Mouse (Mus musculus) heart, postnatal 0 days (tissue): ENCODE data around the gene Nkx2-3. TPM values are rescaled to one million over a fixed set of nuclear protein-coding genes. Genes with fewer than 3 reads are reported as not detected.

Experiments used
- ATAC-seq: fragments of 200-750 bp; cut with Nextera tagmentation; 2 replicates; pipeline ENCODE4 v1.8.0; 2017; ENCODE audit warnings: low read depth, moderate number of reproducible peaks, moderate library complexity; ENCODE audit not compliant: insufficient read depth
- DNase-seq: peaks from one replicate; pipeline ENCODE4 v3.0.0-alpha.2; 2016; ENCODE audit warnings: low spot score
- H3K27ac ChIP-seq: fragments of 300-500 bp; sonication (generic); 2 replicates; pipeline ENCODE4 v1.5.1; 2014; ENCODE audit warnings: low read depth, mild to moderate bottlenecking
- H3K27me3 ChIP-seq: fragments of 300-500 bp; sonication (generic); 2 replicates; pipeline ENCODE4 v1.6.1; 2014; ENCODE audit warnings: low read length, mixed read lengths; ENCODE audit not compliant: control insufficient read depth, insufficient read depth
- H3K36me3 ChIP-seq: fragments of 300-500 bp; sonication (generic); replicated peaks from 2 replicates; pipeline ENCODE4 v1.6.1; 2014; ENCODE audit warnings: low read length, mixed read lengths; ENCODE audit not compliant: control insufficient read depth, insufficient read depth
- H3K4me1 ChIP-seq: fragments of 300-500 bp; sonication (generic); 2 replicates; pipeline ENCODE4 v1.6.1; 2014; ENCODE audit warnings: antibody characterized with exemption; ENCODE audit not compliant: control insufficient read depth, insufficient read depth
- H3K4me2 ChIP-seq: fragments of 300-500 bp; sonication (generic); 2 replicates; pipeline ENCODE4 v1.6.1; 2014; ENCODE audit warnings: low read depth, mild to moderate bottlenecking, low read length, moderate library complexity
- H3K4me3 ChIP-seq: fragments of 300-500 bp; sonication (generic); 2 replicates; pipeline ENCODE4 v1.5.1; 2014; ENCODE audit warnings: low read depth, low read length
- H3K9ac ChIP-seq: fragments of 300-500 bp; sonication (generic); replicated peaks from 2 replicates; pipeline ENCODE4 v1.6.1; 2014; ENCODE audit warnings: low read depth, low read length, mixed read lengths
- H3K9me3 ChIP-seq: fragments of 300-500 bp; sonication (generic); replicated peaks from 2 replicates; pipeline ENCODE4 v1.6.1; 2016; ENCODE audit warnings: low read length; ENCODE audit not compliant: control insufficient read depth
- CTCF ChIP-seq: IDR thresholded peaks from 2 replicates; pipeline ENCODE4 v1.5.1; 2016; ENCODE audit warnings: antibody characterized with exemption, control low read depth, low read depth
- EP300 ChIP-seq: IDR thresholded peaks from 2 replicates; pipeline ENCODE4 v1.6.1; 2016; ENCODE audit warnings: antibody characterized with exemption, low read depth
- WGBS: fragments of 180-500 bp; shearing (Covaris S2); extraction: QIAGEN DNeasy Blood & Tissue Kit; methylation state at CpG from one replicate; pipeline ENCODE4 v1.1.7; 2014; 5-methylcytosine and 5-hydroxymethylcytosine counted together
- polyA plus RNA-seq: library from polyadenylated mRNA; unstranded; fragments of >200 nt; fragmentation: Nextera tagmentation; extraction: Ambion mirVana; gene quantifications from 2 replicates; pipeline ENCODE4 v1.2.1, GENCODE M21; 2015
- total RNA-seq: library from RNA; depleted of rRNA; stranded (reverse); fragments of >200 nt; gene quantifications from 2 replicates; pipeline ENCODE4 v1.2.3, GENCODE M21; 2014; ENCODE audit warnings: low replicate concordance; rRNA removed

The Nkx2-3 gene
- 0.15 TPM in 1 of 2 replicates, not detected in the other for total RNA-seq
- not detected in 2 replicates for polyA plus RNA-seq

DNA sequence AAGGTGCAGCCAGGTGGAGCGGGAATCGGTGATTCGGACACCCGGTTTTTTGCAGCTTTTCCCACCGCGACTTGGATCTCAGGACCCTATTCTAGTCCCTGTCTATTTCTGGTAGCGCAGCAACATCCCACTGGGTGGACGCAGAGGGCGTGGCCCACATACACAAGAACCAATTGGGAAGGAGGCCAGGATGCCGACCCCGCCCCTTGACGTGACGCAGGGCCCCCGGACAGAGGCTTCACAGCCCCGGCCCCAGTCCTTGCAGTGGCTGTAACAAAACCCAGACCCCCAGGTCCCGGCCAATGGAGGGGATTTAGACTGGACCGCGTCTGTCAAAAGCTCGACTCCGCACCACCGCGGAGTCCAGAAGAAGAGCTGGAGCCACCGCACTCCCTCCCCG, at the start of gene Nkx2-3:
Nkx2-3 (plus strand) TSS at position 275 of the 400 bp plus-strand sequence.
- 2% methylated on average over 24 of the region's 24 CpGs for WGBS
- Histone ChIP-seq H3K4me2 (no peak within 1 kb of the TSS), H3K27ac (no peak within 1 kb of the TSS), H3K36me3 (no peaks in the 10 kb centered on the region), H3K4me1 (peaks cover 4% of the 10 kb centered on the region; the same call in 1 of the 2 replicates), H3K27me3 (peaks cover 98% of the 10 kb centered on the region), H3K9me3 (no peaks in the 10 kb centered on the region), H3K9ac (no peak within 1 kb of the TSS), H3K4me3 (peak within 1 kb of the TSS; percentile 18; the same call in 1 of the 2 replicates)
- TF ChIP-seq EP300 (no peak), CTCF (no peak)
- ATAC-seq (no peak), DNase-seq (no peak)

DNA sequence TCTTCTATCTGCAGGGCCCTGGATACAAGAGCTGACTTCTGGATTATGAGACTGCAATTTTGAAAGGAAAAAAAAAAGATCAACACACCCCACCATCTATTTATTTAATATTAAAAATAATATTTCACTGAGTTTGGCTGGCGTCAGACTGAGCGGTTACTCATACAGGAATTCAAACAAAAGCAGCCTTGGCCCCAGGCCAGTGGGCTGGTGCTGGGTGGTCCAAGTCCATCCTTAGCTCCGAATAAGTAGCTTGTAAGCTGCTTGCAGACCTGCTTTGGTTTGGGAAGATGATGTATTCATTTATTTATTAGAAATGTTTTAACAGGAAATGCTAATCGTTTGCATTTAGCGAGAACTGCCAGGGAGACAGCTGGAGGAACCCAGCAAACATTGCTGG, 49.0 kb upstream of the Nkx2-3 start:
- ATAC-seq (no peak), DNase-seq (peak; percentile 13)
- WGBS: 52% methylated on average over 5 of the region's 5 CpGs

DNA sequence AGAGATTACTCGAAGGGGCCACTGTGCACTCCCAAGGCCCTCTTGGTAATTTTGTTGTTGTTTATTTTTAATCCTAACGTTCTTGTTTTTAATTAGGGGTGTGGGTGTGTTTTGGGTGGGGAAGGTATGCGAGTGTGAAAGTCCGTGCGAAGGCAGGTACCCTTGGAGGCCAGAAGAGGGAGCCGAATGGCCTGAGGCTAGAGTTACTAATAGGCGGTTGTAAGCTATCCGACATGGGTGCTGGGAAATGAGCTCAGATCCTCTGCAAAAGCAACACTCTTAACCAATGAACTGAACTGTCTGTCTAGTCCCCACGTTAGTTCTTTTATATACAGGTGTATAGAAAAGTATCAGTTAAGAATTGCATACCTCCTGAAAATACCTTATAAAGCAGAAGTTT, 43.8 kb upstream of the Nkx2-3 start:
- ATAC-seq: no peak
- 49% methylated on average over 9 of the region's 9 CpGs for WGBS

More for the DNA sequence above, 49.0 kb upstream of the Nkx2-3 start:
- H3K4me3 ChIP-seq: no peak overlapping the region
- no peaks in the 10 kb centered on the region for H3K36me3 ChIP-seq
- H3K27ac ChIP-seq: no peak overlapping the region
- no peak overlapping the region for H3K9ac ChIP-seq
- no peak overlapping the region for H3K4me2 ChIP-seq
- no peak for TF ChIP-seq EP300
- no peak for TF ChIP-seq CTCF
- no peaks in the 10 kb centered on the region for H3K4me1 ChIP-seq
- H3K9me3 ChIP-seq: no peaks in the 10 kb centered on the region
- peaks cover 19% of the 10 kb centered on the region; the same call in 1 of the 2 replicates for H3K27me3 ChIP-seq

DNA sequence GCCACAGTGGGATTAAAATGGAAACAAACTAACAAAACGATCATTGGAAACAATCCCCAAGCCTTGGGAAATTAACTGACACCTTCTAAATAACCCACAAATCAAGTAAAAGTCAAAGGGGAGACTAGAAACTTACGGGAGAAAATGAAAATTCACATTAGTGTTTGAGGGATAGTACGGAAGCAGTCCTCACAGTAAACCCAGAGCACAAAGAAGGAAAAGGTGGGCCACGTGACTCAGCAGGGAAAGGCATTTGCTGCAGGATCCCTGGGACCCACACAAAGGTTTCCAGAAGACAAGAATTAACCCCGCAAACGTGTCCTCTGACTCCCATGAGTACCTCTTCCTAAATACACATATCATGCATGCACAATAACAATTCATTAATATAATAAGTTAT, 43.0 kb upstream of the Nkx2-3 start:
- no peaks in the 10 kb centered on the region for H3K36me3 ChIP-seq
- DNase-seq: no peak
- no peaks in the 10 kb centered on the region for H3K4me1 ChIP-seq
- no peak overlapping the region for H3K27ac ChIP-seq
- no peak overlapping the region for H3K9ac ChIP-seq
- ATAC-seq: no peak
- H3K9me3 ChIP-seq: no peaks in the 10 kb centered on the region
- 54% methylated on average over 6 of the region's 6 CpGs for WGBS
- no peak overlapping the region for H3K4me3 ChIP-seq
- TF ChIP-seq CTCF: no peak
- no peak for TF ChIP-seq EP300
- H3K27me3 ChIP-seq: peaks cover 61% of the 10 kb centered on the region
- no peak overlapping the region for H3K4me2 ChIP-seq

More for the DNA sequence above, 43.8 kb upstream of the Nkx2-3 start:
- no peak overlapping the region for H3K9ac ChIP-seq
- H3K4me1 ChIP-seq: no peaks in the 10 kb centered on the region
- no peak for DNase-seq
- TF ChIP-seq EP300 (no peak), CTCF (no peak)
- H3K9me3 ChIP-seq: no peaks in the 10 kb centered on the region
- no peaks in the 10 kb centered on the region for H3K36me3 ChIP-seq
- H3K27ac ChIP-seq: no peak overlapping the region
- peaks cover 52% of the 10 kb centered on the region for H3K27me3 ChIP-seq
- no peak overlapping the region for H3K4me3 ChIP-seq
- no peak overlapping the region for H3K4me2 ChIP-seq

DNA sequence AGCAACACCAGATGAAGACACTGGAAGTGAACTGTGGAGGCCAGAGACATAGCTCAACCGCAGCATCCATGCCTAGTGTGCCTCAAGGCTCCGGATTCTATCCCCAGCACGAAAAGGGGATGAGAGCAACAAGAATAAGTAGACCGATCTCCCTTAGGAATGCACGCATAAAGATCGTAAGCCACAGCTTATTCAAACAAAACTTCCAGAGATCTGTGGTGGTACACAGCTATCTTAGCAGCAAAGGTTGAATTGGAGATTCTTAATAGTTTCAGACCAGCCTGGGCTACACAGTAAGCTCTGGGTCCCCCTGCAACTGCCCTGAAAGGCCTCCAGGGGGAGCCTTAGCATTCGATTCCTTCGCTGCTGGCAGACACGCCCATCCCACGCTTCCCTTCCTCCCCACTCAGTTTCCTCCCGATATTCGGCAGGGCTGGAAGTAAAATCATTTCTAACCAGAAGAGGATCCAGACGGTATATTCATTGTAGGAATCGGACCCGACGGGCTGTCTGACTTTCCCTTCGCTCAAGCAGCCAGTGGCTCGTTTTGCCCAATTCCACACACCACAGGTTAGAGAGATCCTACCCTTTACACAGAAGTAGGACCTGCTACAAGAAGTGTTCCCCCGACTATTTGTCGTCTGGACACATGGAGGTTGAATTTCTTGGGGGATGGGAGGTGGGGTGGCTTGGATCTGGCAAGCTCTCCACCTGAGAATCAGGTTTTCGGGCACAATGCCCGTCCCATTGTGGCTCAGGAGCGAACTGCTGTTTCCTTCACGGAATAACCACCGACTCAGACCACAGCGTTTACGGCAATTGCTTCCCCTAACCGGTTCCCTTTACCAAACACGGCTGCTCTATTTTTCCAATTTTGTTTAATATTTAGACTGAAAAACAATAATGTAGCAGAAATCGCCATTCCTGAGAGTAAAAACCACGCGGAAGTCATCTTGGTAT, 41.0 kb upstream of the Nkx2-3 start:
- Histone ChIP-seq H3K9ac (no peak overlapping the region), H3K4me2 (peak overlapping the region; percentile 69), H3K9me3 (no peaks in the 10 kb centered on the region), H3K4me1 (no peaks in the 10 kb centered on the region), H3K4me3 (peak overlapping the region; percentile 40), H3K27me3 (peaks cover 70% of the 10 kb centered on the region), H3K36me3 (no peaks in the 10 kb centered on the region), H3K27ac (no peak overlapping the region)
- DNase-seq (peak; percentile 67), ATAC-seq (peak; percentile 66; the same call in 1 of the 2 replicates)
- 15% methylated on average over 32 of the region's 32 CpGs for WGBS
- TF ChIP-seq EP300 (no peak), CTCF (peak; percentile 64)
